Mouse (Mus musculus) retina, adult 2 months (tissue): ENCODE results near the gene BC025446.
"Not testable (repeated sequence)": the region's sequence is repeated elsewhere in the genome, so short reads cannot be mapped to it uniquely, and the experiment has no call there.

Experiments used
- DNase-seq: peaks from one replicate; pipeline ENCODE4 v3.0.0-alpha.2; 2012; ENCODE audit warnings: low read depth, low spot score

BC025446 gene

GRCm38 (mm10) chr15:75215778-75216691, at the start of gene BC025446:
Gene BC025446 (plus strand): TSS chr15:75216376.
- no peak for DNase-seq

GRCm38 (mm10) chr15:75175506-75175905, 40.7 kb upstream of the BC025446 start:
- DNase-seq = peak; percentile 8

DNA sequence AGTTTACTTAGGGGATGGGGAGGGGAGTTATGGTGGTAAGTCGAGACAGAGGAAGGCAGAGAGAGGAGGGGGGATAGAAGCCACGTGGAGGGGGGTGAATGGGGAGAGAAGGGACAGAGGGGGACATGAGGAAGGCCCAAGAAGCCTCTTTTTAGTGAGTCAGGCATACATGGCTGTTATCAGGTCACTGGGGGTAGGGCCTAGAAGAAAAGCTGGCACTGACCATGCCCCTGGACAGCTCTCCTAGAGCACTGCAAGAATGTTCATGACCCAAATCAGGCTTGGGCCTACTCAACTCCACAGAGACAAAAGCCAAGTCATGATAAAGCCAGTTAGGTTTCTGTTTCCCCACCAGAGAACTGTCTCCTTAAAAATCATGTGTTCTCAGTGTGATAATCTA, 29.9 kb upstream of the BC025446 start:
- no peak for DNase-seq

- no peak for DNase-seq
Measured at GRCm38 (mm10) chr15:75189116-75189515, 27.1 kb upstream of the BC025446 start.

- DNase-seq = not testable (repeated sequence)
Measured at GRCm38 (mm10) chr15:75190560-75190959, 25.6 kb upstream of the BC025446 start.

GRCm38 (mm10) chr15:75216831-75217230, 655 bp downstream of the BC025446 start:
- no peak for DNase-seq

- no peak for DNase-seq
Measured at GRCm38 (mm10) chr15:75221942-75222341, 5.8 kb downstream of the BC025446 start.

- DNase-seq = no peak
Measured at GRCm38 (mm10) chr15:75237736-75238288, 21.6 kb downstream of the BC025446 start.

GRCm38 (mm10) chr15:75240558-75240957, 24.4 kb downstream of the BC025446 start:
- DNase-seq = no peak

DNA sequence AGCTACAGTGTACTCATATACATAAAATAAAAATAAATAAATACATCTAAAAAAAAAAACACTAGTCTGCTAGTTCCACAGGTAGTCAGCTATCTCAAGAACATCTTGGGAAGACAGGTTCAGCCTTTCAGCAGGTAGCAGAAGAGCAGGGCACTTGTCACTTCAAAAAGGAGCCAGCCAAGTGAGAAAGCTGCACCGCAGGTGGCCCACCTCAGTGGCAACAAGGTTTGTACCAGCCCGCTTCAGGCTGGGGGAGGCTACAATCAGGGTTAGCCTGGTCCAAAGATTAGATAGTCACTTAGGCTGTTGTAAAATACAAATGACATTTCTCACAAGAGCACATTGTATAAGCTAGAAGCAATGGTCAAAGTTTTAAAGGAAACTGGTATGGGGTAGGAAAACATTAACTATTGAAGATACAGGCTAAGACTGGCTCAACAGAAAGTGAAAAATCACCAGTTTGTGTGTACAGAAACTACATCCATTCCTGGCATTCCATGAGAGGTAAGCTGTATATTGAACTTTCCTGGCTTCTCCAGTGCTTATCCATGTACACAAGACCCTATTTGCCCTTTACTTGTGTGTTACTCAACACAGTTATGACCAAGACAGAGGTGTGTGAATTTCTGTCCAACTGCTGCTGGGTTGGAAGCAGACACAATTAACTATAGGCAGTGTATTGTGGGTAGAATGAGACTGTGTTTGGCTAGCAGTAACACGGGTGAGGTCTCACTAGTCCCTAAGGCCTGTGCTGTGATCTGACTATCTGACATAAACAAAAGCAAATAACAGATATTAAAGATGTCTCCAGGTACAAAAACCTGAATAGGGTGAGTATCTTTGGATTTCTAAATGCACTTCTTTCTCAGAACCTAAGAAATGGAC, 26.8 kb downstream of the BC025446 start:
- no peak for DNase-seq

DNA sequence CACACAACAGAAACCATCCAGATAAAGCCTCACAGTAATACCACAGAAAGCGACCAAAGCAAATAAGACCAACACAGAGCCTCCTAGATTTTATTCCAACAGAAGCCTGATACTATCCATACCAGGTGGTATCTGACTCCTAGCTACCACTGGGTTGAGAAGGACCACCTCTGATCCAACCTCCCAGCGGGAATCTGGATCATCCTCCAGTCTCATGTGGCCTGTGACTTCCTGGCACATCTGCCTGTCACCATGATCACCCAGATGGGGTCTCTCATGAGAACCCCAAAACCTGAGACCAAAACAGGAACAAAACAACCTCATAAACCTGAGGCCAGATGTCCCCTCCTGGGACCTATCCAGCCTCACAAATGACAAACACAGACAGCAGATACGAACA, 38.5 kb downstream of the BC025446 start:
- no peak for DNase-seq

DNA sequence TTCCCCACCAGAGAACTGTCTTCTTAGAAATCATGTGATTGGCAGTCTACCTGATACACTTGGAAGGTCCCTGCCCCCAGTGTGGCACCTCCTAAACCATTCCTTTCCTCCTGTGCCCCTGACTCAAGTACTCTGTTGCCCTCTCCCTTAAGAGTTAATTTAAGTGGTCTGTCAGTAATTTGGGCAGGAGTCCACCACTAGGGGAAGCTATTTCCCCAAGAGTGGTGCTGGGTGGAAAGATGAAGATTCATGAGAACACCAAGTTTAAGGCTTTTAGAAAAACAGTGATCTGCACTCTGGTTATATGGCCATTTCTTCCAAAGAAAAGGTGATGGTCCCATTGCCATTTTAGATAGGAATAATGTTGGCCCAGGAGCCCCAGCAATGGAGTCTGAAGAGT, 49.7 kb downstream of the BC025446 start:
- no peak for DNase-seq

- DNase-seq = no peak
Measured at GRCm38 (mm10) chr15:75266626-75267025, 50.5 kb downstream of the BC025446 start.

GRCm38 (mm10) chr15:75268121-75268520, 51.9 kb downstream of the BC025446 start, which contains the start of gene Ly6f:
Gene Ly6f (plus strand): TSS chr15:75268421.
- DNase-seq = no peak

DNA sequence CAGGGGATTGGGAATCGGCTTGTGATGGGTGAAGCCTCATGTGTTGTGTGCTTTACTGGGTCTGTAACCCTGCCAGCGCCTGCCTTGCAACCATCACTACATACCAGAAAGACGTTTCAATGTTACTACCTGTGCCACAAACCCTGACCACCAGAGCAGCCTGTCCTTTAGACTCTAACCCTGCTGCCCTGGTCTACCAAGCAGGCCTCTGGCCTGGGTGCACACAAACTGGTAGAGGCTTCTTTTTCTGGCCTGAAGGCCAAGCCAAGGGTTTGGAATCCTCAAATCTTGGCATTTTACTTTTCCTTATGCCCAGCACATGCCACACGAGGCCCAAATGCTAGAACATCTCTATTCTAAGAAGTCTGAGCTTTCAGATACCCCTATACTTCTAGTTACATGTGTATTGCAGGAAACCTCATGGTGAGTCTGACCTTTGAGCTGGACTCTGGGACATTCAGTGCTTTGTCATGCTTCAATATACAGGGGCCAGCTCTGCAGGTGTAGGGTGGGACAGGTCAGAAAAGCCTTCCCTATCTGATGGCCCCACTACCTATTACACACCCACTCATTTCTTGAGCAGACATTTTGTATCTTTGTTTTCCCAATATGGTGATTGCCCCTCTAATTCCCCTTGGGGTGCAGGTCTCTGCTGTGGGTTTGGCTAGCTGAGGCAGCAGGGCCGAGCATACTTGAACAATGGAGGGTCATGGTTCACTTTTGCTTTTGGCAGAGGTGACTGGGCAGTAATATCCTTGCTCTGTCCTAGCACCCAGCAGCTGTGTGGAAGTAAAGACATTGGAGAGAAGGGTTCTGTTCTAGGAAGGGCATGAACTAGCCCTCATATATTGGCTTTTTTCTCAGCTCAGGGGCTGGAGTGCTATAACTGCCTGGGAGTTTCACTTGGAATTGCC, 53.0 kb downstream of the BC025446 start:
- no peak for DNase-seq

DNA sequence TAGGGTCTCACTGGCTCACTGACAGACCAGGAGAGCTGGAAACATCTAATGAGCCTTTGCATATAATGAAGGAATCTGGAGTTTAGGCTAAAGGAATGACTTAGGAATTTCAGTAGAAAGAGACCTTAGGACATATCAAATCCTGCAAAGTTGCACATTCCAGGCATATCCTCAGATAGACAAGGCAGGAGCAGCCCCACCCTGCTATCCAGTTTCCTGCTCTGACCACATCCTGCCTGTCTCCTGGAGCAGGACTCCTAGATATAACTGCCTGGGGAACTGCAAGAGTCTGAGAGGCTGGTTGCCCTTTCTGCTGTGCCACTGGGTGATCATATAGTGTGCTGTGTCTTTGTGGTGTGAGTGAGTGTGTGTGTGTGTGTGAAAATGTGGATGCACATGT, 54.0 kb downstream of the BC025446 start:
- DNase-seq = no peak

GRCm38 (mm10) chr15:75270691-75271362, 54.7 kb downstream of the BC025446 start:
- no peak for DNase-seq

GRCm38 (mm10) chr15:75271426-75271825, 55.2 kb downstream of the BC025446 start:
- no peak for DNase-seq

DNA sequence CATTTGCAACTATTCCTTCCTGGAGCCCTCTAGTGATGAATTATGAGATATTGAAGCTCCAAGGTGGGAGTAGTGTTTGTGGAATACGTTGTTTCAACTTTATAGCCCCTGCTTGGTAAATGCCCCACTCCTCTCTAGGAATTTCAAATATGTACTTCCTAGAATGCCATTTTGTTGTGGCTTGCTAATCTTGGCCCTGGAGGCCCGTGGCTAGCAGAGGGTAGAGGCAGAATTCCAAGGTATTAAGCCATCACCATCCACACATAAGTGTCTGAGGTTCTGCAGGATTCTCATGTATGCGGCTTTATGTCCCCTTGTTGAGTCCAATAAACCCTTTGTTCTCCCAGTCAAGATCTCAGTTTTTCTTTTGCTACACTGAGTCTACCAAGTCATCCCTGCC, 55.7 kb downstream of the BC025446 start:
- DNase-seq = no peak
